Mouse (Mus musculus) limb, embryonic 14.5 days (tissue): ENCODE measurements around the gene Plcb4. TPM values are rescaled to one million over a fixed set of nuclear protein-coding genes. Genes with fewer than 3 reads are reported as not detected.

Experiments used
- ATAC-seq: fragments of 200-750 bp; cut with Nextera tagmentation; 2 replicates; pipeline ENCODE4 v1.8.0; 2017; ENCODE audit warnings: low read depth, moderate number of reproducible peaks, moderate TSS enrichment; ENCODE audit not compliant: low FRiP score
- DNase-seq: peaks from one replicate; pipeline ENCODE4 v3.0.0-alpha.2; 2015; ENCODE audit warnings: low spot score
- H3K27ac ChIP-seq: fragments of 300-500 bp; sonication (generic); replicated peaks from 2 replicates; pipeline ENCODE4 v1.5.1; 2014; ENCODE audit warnings: low read depth, mild to moderate bottlenecking, low read length, moderate library complexity, mixed read lengths
- H3K27me3 ChIP-seq: fragments of 300-500 bp; sonication (generic); 2 replicates; pipeline ENCODE4 v1.6.1; 2014; ENCODE audit warnings: low read length, mixed read lengths; ENCODE audit not compliant: control insufficient read depth, insufficient read depth
- H3K36me3 ChIP-seq: fragments of 300-500 bp; sonication (generic); 2 replicates; pipeline ENCODE4 v1.6.1; 2014; ENCODE audit warnings: mild to moderate bottlenecking, low read length, moderate library complexity, mixed read lengths; ENCODE audit not compliant: control insufficient read depth, insufficient read depth
- H3K4me1 ChIP-seq: fragments of 300-500 bp; sonication (generic); 2 replicates; pipeline ENCODE4 v1.6.1; 2014; ENCODE audit warnings: antibody characterized with exemption, low read length, mixed read lengths; ENCODE audit not compliant: control insufficient read depth, insufficient read depth
- H3K4me2 ChIP-seq: fragments of 300-500 bp; sonication (generic); replicated peaks from 2 replicates; pipeline ENCODE4 v1.6.1; 2014; ENCODE audit warnings: low read depth, mild to moderate bottlenecking, low read length, moderate library complexity; ENCODE audit not compliant: severe bottlenecking
- H3K4me3 ChIP-seq: fragments of 300-500 bp; sonication (generic); replicated peaks from 2 replicates; pipeline ENCODE4 v1.5.1; 2014; ENCODE audit warnings: low read length
- H3K9ac ChIP-seq: fragments of 300-500 bp; sonication (generic); 2 replicates; pipeline ENCODE4 v1.6.1; 2014; ENCODE audit warnings: mild to moderate bottlenecking, low read depth, low read length, moderate library complexity; ENCODE audit not compliant: severe bottlenecking
- H3K9me3 ChIP-seq: fragments of 300-500 bp; sonication (generic); 2 replicates; pipeline ENCODE4 v1.6.1; 2016; ENCODE audit warnings: low read length; ENCODE audit not compliant: control insufficient read depth
- POLR2A ChIP-seq: fragments of 200-500 bp; IDR thresholded peaks from 2 replicates; pipeline ENCODE4 v1.8.0; 2012; ENCODE audit warnings: inconsistent platforms, mild to moderate bottlenecking, moderate library complexity, borderline replicate concordance; ENCODE audit not compliant: insufficient read depth, insufficient read length; ENCODE audit errors: extremely low read depth
- WGBS: fragments of 180-500 bp; shearing (Covaris S2); extraction: QIAGEN DNeasy Blood & Tissue Kit; methylation state at CpG from one replicate; pipeline ENCODE4 v1.1.7; 2014; 5-methylcytosine and 5-hydroxymethylcytosine counted together
- polyA plus RNA-seq, 2 experiments: library from polyadenylated mRNA; depleted of rRNA in 1 of 2; stranded (reverse) in 1 of 2; unstranded in 1 of 2; fragments of >200 nt; fragmentation: Nextera tagmentation in 1 of 2; extraction: Ambion mirVana in 1 of 2; gene quantifications; 2 replicates each; pipeline versions ENCODE4 v1.2.1 to v1.2.3; 2012 to 2014

Plcb4 gene
- polyA plus RNA-seq, 2 experiments = 13.1 to 23.1 TPM

DNA sequence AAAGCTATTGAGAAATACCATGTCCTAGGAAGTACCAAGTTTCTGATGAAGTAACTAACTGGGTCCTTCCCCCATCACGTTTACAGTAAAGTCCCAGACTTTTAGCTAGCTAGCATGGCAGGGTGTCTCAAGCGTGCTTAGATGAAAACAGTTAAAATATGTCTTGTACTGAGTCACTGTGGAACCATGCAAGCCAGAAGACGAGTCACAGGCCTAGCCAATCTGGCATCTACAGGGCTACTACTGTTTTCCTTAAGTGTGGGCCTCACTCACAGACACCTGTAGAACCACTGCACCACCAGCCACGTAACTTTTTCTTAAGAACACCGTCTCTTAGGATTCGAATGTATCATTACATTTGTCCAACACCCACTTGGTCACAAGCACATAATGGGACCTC lies 278.8 kb downstream of the Plcb4 start:
- 85% methylated on average over 6 of the region's 6 CpGs for WGBS
- Histone ChIP-seq H3K4me2 (no peak overlapping the region), H3K9me3 (no peaks in the 10 kb centered on the region), H3K4me1 (no peaks in the 10 kb centered on the region), H3K4me3 (no peak overlapping the region), H3K27me3 (no peaks in the 10 kb centered on the region), H3K9ac (no peak overlapping the region), H3K27ac (no peak overlapping the region), H3K36me3 (no peaks in the 10 kb centered on the region)
- DNase-seq (no peak), ATAC-seq (no peak)
- TF ChIP-seq POLR2A = no peak

DNA sequence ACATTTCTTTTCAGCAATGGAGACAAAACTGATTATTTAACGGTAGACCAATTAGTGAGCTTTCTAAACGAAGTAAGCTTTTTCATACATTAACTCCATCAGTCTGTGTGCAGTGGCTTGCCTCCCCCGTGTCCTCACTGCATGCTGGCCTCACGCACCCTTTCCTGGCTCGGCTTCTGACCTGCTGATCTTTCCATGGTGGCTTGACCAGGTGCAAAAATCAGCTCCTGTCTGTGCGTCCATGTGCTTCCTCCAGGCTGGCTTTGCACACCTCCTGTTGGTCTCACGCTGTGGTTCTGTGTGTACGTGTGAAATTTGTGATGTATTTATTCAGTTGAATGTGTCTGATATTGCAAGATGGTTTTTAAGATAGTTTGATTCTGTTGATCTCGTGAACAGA lies 281.1 kb downstream of the Plcb4 start:
- WGBS = 83% methylated on average over 9 of the region's 9 CpGs
- no peaks in the 10 kb centered on the region for H3K36me3 ChIP-seq
- no peak overlapping the region for H3K4me2 ChIP-seq
- TF ChIP-seq POLR2A = no peak
- H3K9me3 ChIP-seq = no peaks in the 10 kb centered on the region
- no peak overlapping the region for H3K4me3 ChIP-seq
- no peak for ATAC-seq
- no peak overlapping the region for H3K27ac ChIP-seq
- no peak for DNase-seq
- no peaks in the 10 kb centered on the region for H3K27me3 ChIP-seq
- no peaks in the 10 kb centered on the region for H3K4me1 ChIP-seq
- H3K9ac ChIP-seq = no peak overlapping the region

DNA sequence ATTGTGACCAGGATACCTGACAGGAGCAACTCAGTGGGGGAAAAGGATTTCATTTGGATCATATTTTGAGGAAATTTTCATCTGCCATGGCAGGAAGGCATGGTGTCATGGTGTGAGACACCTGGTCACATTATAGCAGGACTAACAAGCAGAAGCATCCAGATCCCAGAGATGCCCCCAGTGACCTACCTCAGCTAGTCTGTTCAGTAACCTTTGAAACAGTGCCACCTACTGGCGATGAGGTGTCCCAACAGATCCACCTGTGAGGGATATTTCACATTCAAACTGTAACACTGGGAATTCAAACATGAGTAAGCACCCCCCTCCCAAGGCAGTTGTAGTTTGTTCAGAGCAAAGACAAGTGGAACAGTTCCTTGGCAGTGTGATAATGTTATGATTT lies 289.0 kb downstream of the Plcb4 start:
- ATAC-seq = no peak
- Histone ChIP-seq H3K9me3 (no peaks in the 10 kb centered on the region; the same call in none of the 2 replicates), H3K36me3 (no peaks in the 10 kb centered on the region; the same call in 1 of the 2 replicates), H3K27ac (no peak overlapping the region), H3K4me2 (no peak overlapping the region), H3K4me3 (no peak overlapping the region), H3K9ac (no peak overlapping the region), H3K4me1 (no peaks in the 10 kb centered on the region), H3K27me3 (no peaks in the 10 kb centered on the region)
- no peak for TF ChIP-seq POLR2A
- WGBS = 74% methylated on average over 1 of the region's 1 CpGs
- DNase-seq = no peak

DNA sequence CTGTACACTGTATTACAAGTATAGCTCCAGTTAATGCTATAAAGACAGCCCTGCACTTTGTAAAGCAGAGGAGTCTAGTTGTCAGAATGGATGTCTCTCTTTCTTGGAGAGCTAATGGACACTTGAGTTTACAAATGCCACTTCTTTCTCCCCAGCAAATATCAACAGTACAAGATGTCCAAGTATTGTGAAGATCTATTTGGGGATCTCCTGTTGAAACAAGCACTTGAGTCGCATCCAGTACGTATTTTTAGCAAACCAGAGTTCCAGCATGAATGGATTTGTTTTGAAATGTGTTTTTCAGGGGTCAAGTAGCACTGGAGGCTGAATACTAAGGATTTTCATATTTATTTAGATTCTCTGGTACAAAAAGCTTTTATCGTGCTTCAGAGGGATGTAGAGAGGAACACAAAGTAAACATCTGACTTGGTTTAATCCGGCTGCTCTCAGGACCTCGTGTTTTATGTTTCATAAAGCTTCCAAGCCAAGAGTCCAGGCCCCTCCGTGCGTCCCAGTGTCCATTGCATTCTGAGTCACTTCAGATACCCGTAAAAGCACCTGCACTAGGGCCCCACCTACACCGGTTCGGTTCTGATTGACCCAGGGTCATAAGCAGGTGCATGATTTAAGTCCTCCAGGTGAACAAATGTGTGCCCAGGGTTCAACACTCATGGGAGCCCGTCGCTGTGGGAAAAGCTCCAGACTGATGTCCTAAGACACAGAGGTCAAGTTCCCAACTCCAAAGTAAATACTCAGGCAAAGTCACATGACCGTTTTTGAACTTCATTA lies 296.1 kb downstream of the Plcb4 start:
- WGBS = 86% methylated on average over 13 of the region's 13 CpGs
- TF ChIP-seq POLR2A = no peak
- no peak for ATAC-seq
- no peaks in the 10 kb centered on the region for H3K27me3 ChIP-seq
- no peak overlapping the region for H3K4me2 ChIP-seq
- DNase-seq = no peak
- no peak overlapping the region for H3K27ac ChIP-seq
- no peaks in the 10 kb centered on the region for H3K4me1 ChIP-seq
- H3K36me3 ChIP-seq = no peaks in the 10 kb centered on the region; the same call in 1 of the 2 replicates
- H3K9me3 ChIP-seq = no peaks in the 10 kb centered on the region
- no peak overlapping the region for H3K9ac ChIP-seq
- no peak overlapping the region for H3K4me3 ChIP-seq

DNA sequence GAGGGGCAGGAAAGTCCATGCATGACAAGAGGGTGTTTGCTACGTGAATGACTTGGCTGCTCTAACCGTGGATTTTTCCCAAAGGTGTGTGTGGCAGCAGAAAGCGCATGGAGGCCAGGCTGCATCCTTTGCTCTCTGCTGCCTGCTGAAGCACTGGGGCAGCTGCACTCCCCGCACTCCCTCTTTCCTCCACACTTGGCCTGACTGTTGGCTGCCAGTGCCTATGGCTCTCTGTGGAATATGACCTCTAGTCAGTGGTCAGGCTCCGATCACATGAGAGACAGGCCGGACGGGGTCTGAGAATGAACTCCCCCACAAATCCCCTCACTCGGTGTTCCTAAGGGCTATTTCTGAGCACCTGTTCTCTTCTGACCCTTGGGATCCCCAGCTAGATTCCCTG lies 297.0 kb downstream of the Plcb4 start:
- no peaks in the 10 kb centered on the region for H3K27me3 ChIP-seq
- no peak overlapping the region for H3K9ac ChIP-seq
- ATAC-seq (no peak), DNase-seq (no peak)
- H3K4me3 ChIP-seq = no peak overlapping the region
- H3K4me2 ChIP-seq = no peak overlapping the region
- 93% methylated on average over 8 of the region's 8 CpGs for WGBS
- H3K4me1 ChIP-seq = no peaks in the 10 kb centered on the region
- H3K9me3 ChIP-seq = no peaks in the 10 kb centered on the region
- no peaks in the 10 kb centered on the region; the same call in 1 of the 2 replicates for H3K36me3 ChIP-seq
- no peak overlapping the region for H3K27ac ChIP-seq
- TF ChIP-seq POLR2A = no peak
